Mouse (Mus musculus): ENCODE measurements at regions not wholly inside any gene's neighbourhood (a gene's known extent, or its start where the extent isn't known, plus 50 kb on each side); places are given as distances from the start of the nearest gene placed in this dataset.

DNA sequence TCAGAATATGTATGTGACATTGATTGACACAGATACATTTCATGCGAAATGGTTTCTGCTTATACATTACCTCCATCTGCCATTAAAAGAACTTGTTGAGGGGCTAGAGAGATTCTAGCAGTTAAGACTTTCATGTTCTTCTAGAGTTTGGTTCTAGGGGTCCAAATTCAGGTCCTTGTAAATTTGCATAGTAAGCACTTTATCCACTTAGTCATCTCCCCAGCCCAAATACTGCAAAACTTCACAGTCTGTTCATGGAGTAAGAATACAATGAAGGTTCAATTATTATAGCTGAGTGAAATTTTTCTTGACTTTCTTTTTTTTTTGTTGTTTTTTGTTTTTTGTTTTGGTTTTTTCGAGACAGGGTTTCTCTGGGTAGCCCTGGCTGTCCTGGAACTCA lies 76.8 kb upstream of the Nckap5 start:
- Histone ChIP-seq H3K9me3 (replicated peaks; ENCODE audit: control insufficient read depth, low read length) (no peaks in the 10 kb centered on the region), H3K9ac (replicated peaks; ENCODE audit: low read length) (no peak overlapping the region), H3K27ac (replicated peaks; ENCODE audit: low read depth, low read length) (no peak overlapping the region), H3K4me2 (ENCODE audit: low read depth, low read length) (no peak overlapping the region), H3K4me1 (ENCODE audit: control insufficient read depth, insufficient read depth, low read length) (no peaks in the 10 kb centered on the region), H3K4me3 (ENCODE audit: low read depth, low read length) (no peak overlapping the region), H3K27me3 (ENCODE audit: control insufficient read depth, insufficient read depth, low read length) (no peaks in the 10 kb centered on the region), H3K36me3 (replicated peaks; ENCODE audit: control insufficient read depth, insufficient read depth, low read depth, low read length) (no peaks in the 10 kb centered on the region)
- DNase-seq (ENCODE audit: low spot score) (no peak), ATAC-seq (replicated peaks; ENCODE audit: insufficient number of reproducible peaks, low FRiP score, low TSS enrichment, low read depth) (no peak)
- WGBS = 77% methylated on average over 2 of the region's 2 CpGs

DNA sequence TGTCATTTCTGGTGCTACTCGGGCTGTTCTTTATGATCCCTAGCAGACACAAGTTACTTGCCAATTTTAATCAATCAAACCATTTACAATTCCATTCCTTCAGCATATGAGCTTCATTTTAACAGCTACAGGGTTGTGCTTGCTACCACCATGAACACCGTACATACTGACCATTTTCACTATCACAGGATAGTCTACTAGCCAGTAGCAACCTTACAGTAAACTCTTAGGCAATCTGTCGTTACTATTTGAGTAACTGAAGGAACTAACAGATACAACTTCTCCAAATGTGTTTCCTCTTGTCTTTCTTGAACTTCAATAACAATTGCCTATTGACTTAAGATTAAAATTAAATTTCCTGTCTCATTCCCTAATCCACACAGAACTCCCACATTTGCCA lies 67.9 kb upstream of the Nckap5 start:
- no peaks in the 10 kb centered on the region for H3K4me1 ChIP-seq (ENCODE audit: control insufficient read depth, insufficient read depth, low read length)
- ATAC-seq (replicated peaks; ENCODE audit: insufficient number of reproducible peaks, low FRiP score, low TSS enrichment, low read depth) = no peak
- 78% methylated on average over 3 of the region's 3 CpGs for WGBS

DNA sequence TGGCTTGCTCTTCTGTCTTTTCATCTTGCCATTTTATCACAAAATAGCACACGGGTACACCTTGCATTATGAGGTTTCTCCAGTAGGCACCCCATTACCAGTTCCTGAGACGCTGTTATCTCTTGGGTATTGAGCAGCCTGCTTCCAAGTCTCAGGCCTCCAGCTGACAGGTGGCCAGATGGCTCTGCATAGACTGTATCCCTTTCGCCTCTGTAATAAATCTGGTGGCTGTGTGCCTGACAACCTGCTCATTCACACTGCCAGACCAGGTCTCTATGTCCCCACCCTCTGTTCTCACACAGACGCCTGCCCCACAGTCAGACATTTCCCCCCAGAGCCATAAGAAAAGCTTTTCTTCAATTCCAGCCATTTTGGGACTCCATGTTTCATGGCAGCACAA lies 66.3 kb upstream of the Nckap5 start:
- no peaks in the 10 kb centered on the region for H3K4me1 ChIP-seq (ENCODE audit: control insufficient read depth, insufficient read depth, low read length)
- no peak for DNase-seq (ENCODE audit: low spot score)
- H3K36me3 ChIP-seq (replicated peaks; ENCODE audit: control insufficient read depth, insufficient read depth, low read depth, low read length) = no peaks in the 10 kb centered on the region
- H3K27ac ChIP-seq (replicated peaks; ENCODE audit: low read depth, low read length) = no peak overlapping the region
- WGBS = 76% methylated on average over 4 of the region's 4 CpGs
- no peaks in the 10 kb centered on the region for H3K9me3 ChIP-seq (replicated peaks; ENCODE audit: control insufficient read depth, low read length)
- no peak overlapping the region for H3K4me3 ChIP-seq (ENCODE audit: low read depth, low read length)
- H3K27me3 ChIP-seq (ENCODE audit: control insufficient read depth, insufficient read depth, low read length) = no peaks in the 10 kb centered on the region
- no peak overlapping the region for H3K4me2 ChIP-seq (ENCODE audit: low read depth, low read length)
- no peak for ATAC-seq (replicated peaks; ENCODE audit: insufficient number of reproducible peaks, low FRiP score, low TSS enrichment, low read depth)
- H3K9ac ChIP-seq (replicated peaks; ENCODE audit: low read length) = no peak overlapping the region

More for the DNA sequence above, 67.9 kb upstream of the Nckap5 start:
- H3K27me3 ChIP-seq (ENCODE audit: control insufficient read depth, insufficient read depth, low read length) = no peaks in the 10 kb centered on the region
- no peak overlapping the region for H3K4me2 ChIP-seq (ENCODE audit: low read depth, low read length)
- no peaks in the 10 kb centered on the region for H3K9me3 ChIP-seq (replicated peaks; ENCODE audit: control insufficient read depth, low read length)
- no peak overlapping the region for H3K9ac ChIP-seq (replicated peaks; ENCODE audit: low read length)
- H3K4me3 ChIP-seq (ENCODE audit: low read depth, low read length) = no peak overlapping the region
- H3K27ac ChIP-seq (replicated peaks; ENCODE audit: low read depth, low read length) = no peak overlapping the region
- no peaks in the 10 kb centered on the region for H3K36me3 ChIP-seq (replicated peaks; ENCODE audit: control insufficient read depth, insufficient read depth, low read depth, low read length)
- no peak for DNase-seq (ENCODE audit: low spot score)

DNA sequence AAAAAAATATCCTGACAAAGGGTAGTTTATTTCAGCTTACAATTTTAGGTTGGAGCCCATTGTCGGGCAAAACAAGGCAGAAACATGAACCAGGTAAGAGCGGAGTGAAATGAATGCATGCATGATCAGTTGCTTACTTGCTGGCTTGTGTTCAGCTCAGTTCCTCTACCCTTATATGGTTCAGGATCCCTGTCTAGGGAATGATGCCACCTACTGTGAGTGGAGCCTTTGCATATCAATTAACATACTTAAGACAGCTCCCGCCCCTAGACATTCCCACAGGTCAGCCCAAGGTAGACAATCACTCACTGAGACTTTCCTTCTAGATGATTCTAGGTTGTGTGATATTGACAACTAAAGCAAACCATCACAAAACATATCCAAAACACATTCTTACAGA lies 50.2 kb upstream of the Nckap5 start:
- Histone ChIP-seq H3K9ac (replicated peaks; ENCODE audit: low read length) (no peak overlapping the region), H3K4me3 (ENCODE audit: low read depth, low read length) (no peak overlapping the region), H3K27me3 (ENCODE audit: control insufficient read depth, insufficient read depth, low read length) (no peaks in the 10 kb centered on the region), H3K4me1 (ENCODE audit: control insufficient read depth, insufficient read depth, low read length) (no peaks in the 10 kb centered on the region), H3K4me2 (ENCODE audit: low read depth, low read length) (no peak overlapping the region), H3K9me3 (replicated peaks; ENCODE audit: control insufficient read depth, low read length) (no peaks in the 10 kb centered on the region), H3K36me3 (replicated peaks; ENCODE audit: control insufficient read depth, insufficient read depth, low read depth, low read length) (no peaks in the 10 kb centered on the region), H3K27ac (replicated peaks; ENCODE audit: low read depth, low read length) (no peak overlapping the region)
- 94% methylated on average over 3 of the region's 3 CpGs for WGBS
- ATAC-seq (replicated peaks; ENCODE audit: insufficient number of reproducible peaks, low FRiP score, low TSS enrichment, low read depth) (no peak), DNase-seq (ENCODE audit: low spot score) (no peak)

Data from embryonic facial prominence, embryonic 11.5 days (tissue).